Mouse (Mus musculus) hindbrain, embryonic 10.5 days (tissue): Measurements from ENCODE around the gene Tmem8. TPM values are rescaled to one million over a fixed set of nuclear protein-coding genes. Genes with fewer than 3 reads are reported as not detected.

Source experiments
- DNase-seq: peaks from one replicate; pipeline ENCODE4 v3.0.0-alpha.2; 2017; ENCODE audit warnings: low spot score
- H3K27ac ChIP-seq: fragments of 300-500 bp; sonication (generic); 2 replicates; pipeline ENCODE4 v1.5.1; 2016; ENCODE audit warnings: mild to moderate bottlenecking, moderate library complexity
- H3K27me3 ChIP-seq: fragments of 300-500 bp; sonication (generic); 2 replicates; pipeline ENCODE4 v1.6.1; 2016; ENCODE audit warnings: mild to moderate bottlenecking; ENCODE audit not compliant: poor library complexity, insufficient read depth, severe bottlenecking
- H3K36me3 ChIP-seq: fragments of 300-500 bp; sonication (generic); 2 replicates; pipeline ENCODE4 v1.6.1; 2016; ENCODE audit warnings: mild to moderate bottlenecking, moderate library complexity
- H3K4me1 ChIP-seq: fragments of 300-500 bp; sonication (generic); replicated peaks from 2 replicates; pipeline ENCODE4 v1.6.1; 2016; ENCODE audit warnings: mild to moderate bottlenecking
- H3K4me3 ChIP-seq: fragments of 300-500 bp; sonication (generic); 2 replicates; pipeline ENCODE4 v1.5.1; 2016; ENCODE audit warnings: mild to moderate bottlenecking, moderate library complexity
- H3K9me3 ChIP-seq: fragments of 300-500 bp; sonication (generic); 2 replicates; pipeline ENCODE4 v1.6.1; 2016; ENCODE audit warnings: mild to moderate bottlenecking, moderate library complexity
- WGBS: fragments of 180-500 bp; shearing (Covaris S2); methylation state at CpG from one replicate; pipeline ENCODE4 v1.1.7; 2016; 5-methylcytosine and 5-hydroxymethylcytosine counted together
- polyA plus RNA-seq: library from polyadenylated mRNA; unstranded; fragments of >200 nt; fragmentation: Nextera tagmentation; extraction: Ambion mirVana; gene quantifications from 2 replicates; pipeline ENCODE4 v1.2.1, GENCODE M21; 2016

Gene Tmem8
- polyA plus RNA-seq, result 1.8 and 1.9 TPM in 2 replicates

GRCm38 (mm10) chr17:26113181-26113948 is at the start of gene Tmem8:
Gene Tmem8 (plus strand): TSS chr17:26113299.
- H3K27me3 ChIP-seq, result peaks cover 81% of the 10 kb centered on the region
- H3K27ac ChIP-seq, result peak within 1 kb of the TSS; percentile 85
- H3K36me3 ChIP-seq, result no peaks in the 10 kb centered on the region
- under 1% methylated on average over 75 of the region's 75 CpGs for WGBS
- peaks cover 29% of the 10 kb centered on the region for H3K4me1 ChIP-seq
- H3K9me3 ChIP-seq, result no peaks in the 10 kb centered on the region
- DNase-seq, result peak; percentile 75
- H3K4me3 ChIP-seq, result peak within 1 kb of the TSS; percentile 80

GRCm38 (mm10) chr17:26064916-26065315 is 48.2 kb upstream of the Tmem8 start:
- Histone ChIP-seq H3K4me1 (peaks cover 50% of the 10 kb centered on the region), H3K36me3 (peaks cover 65% of the 10 kb centered on the region), H3K27ac (no peak overlapping the region)

GRCm38 (mm10) chr17:26066488-26067020 is 46.5 kb upstream of the Tmem8 start:
- DNase-seq, result no peak
- Histone ChIP-seq H3K27me3 (peaks cover 16% of the 10 kb centered on the region), H3K9me3 (no peaks in the 10 kb centered on the region), H3K36me3 (peaks cover 52% of the 10 kb centered on the region), H3K27ac (no peak overlapping the region), H3K4me3 (peak overlapping the region; percentile 97), H3K4me1 (peaks cover 52% of the 10 kb centered on the region)
- 91% methylated on average over 7 of the region's 7 CpGs for WGBS

More at GRCm38 (mm10) chr17:26064916-26065315, 48.2 kb upstream of the Tmem8 start:
- 78% methylated on average over 6 of the region's 6 CpGs for WGBS
- Histone ChIP-seq H3K27me3 (peaks cover under 1% of the 10 kb centered on the region; the same call in 1 of the 2 replicates), H3K9me3 (no peaks in the 10 kb centered on the region), H3K4me3 (no peak overlapping the region)
- no peak for DNase-seq

- H3K4me1 ChIP-seq, result peaks cover 52% of the 10 kb centered on the region
- peaks cover 24% of the 10 kb centered on the region for H3K27me3 ChIP-seq
- peaks cover 35% of the 10 kb centered on the region for H3K36me3 ChIP-seq
- no peaks in the 10 kb centered on the region for H3K9me3 ChIP-seq
- peak overlapping the region; percentile 97 for H3K4me3 ChIP-seq
- peak overlapping the region; percentile 95 for H3K27ac ChIP-seq
- peak; percentile 67 for DNase-seq
- under 1% methylated on average over 44 of the region's 44 CpGs for WGBS
These were observed 44.9 kb upstream of the Tmem8 start for GRCm38 (mm10) chr17:26068024-26068830.

GRCm38 (mm10) chr17:26068831-26069739 is 44.0 kb upstream of the Tmem8 start, which contains the start of gene Rab11fip3:
Gene Rab11fip3 (minus strand): TSS chr17:26069555.
- under 1% methylated on average over 94 of the region's 94 CpGs for WGBS
- peak within 1 kb of the TSS; percentile 95 for H3K27ac ChIP-seq
- peak; percentile 92 for DNase-seq
- peaks cover 24% of the 10 kb centered on the region for H3K27me3 ChIP-seq
- peaks cover 26% of the 10 kb centered on the region for H3K36me3 ChIP-seq
- peaks cover 51% of the 10 kb centered on the region for H3K4me1 ChIP-seq
- H3K4me3 ChIP-seq, result peak within 1 kb of the TSS; percentile 97
- no peaks in the 10 kb centered on the region for H3K9me3 ChIP-seq

- peak overlapping the region; percentile 97 for H3K4me3 ChIP-seq
- H3K27me3 ChIP-seq, result peaks cover 24% of the 10 kb centered on the region
- no peak overlapping the region for H3K27ac ChIP-seq
- peaks cover 41% of the 10 kb centered on the region for H3K4me1 ChIP-seq
- no peak for DNase-seq
- WGBS, result 46% methylated on average over 6 of the region's 6 CpGs
- H3K36me3 ChIP-seq, result peaks cover 16% of the 10 kb centered on the region
- H3K9me3 ChIP-seq, result no peaks in the 10 kb centered on the region
These were observed 43.0 kb upstream of the Tmem8 start for GRCm38 (mm10) chr17:26070136-26070535.

GRCm38 (mm10) chr17:26075246-26075645 is 37.9 kb upstream of the Tmem8 start:
- Histone ChIP-seq H3K4me3 (no peak overlapping the region), H3K27me3 (peaks cover 20% of the 10 kb centered on the region), H3K36me3 (no peaks in the 10 kb centered on the region), H3K27ac (no peak overlapping the region), H3K4me1 (no peaks in the 10 kb centered on the region), H3K9me3 (no peaks in the 10 kb centered on the region)
- WGBS, result 74% methylated on average over 3 of the region's 3 CpGs
- no peak for DNase-seq

- DNase-seq, result no peak
- no peaks in the 10 kb centered on the region for H3K9me3 ChIP-seq
These were observed 34.2 kb upstream of the Tmem8 start for GRCm38 (mm10) chr17:26078851-26079250.

GRCm38 (mm10) chr17:26080867-26081266 is 32.2 kb upstream of the Tmem8 start:
- DNase-seq, result no peak
- 53% methylated on average over 2 of the region's 2 CpGs for WGBS
- Histone ChIP-seq H3K36me3 (peaks cover 16% of the 10 kb centered on the region), H3K9me3 (no peaks in the 10 kb centered on the region), H3K27ac (no peak overlapping the region), H3K4me3 (no peak overlapping the region), H3K27me3 (no peaks in the 10 kb centered on the region), H3K4me1 (no peaks in the 10 kb centered on the region)

More at GRCm38 (mm10) chr17:26078851-26079250, 34.2 kb upstream of the Tmem8 start:
- peaks cover 15% of the 10 kb centered on the region for H3K36me3 ChIP-seq
- H3K4me1 ChIP-seq, result no peaks in the 10 kb centered on the region
- no peaks in the 10 kb centered on the region for H3K27me3 ChIP-seq
- no peak overlapping the region for H3K27ac ChIP-seq
- 83% methylated on average over 2 of the region's 2 CpGs for WGBS
- no peak overlapping the region for H3K4me3 ChIP-seq

- 0 out of 2 replicates have a peak, but pooled peaks cover 2% of the 10 kb centered on the region for H3K9me3 ChIP-seq
- DNase-seq, result no peak
- H3K27ac ChIP-seq, result no peak overlapping the region
- H3K4me3 ChIP-seq, result no peak overlapping the region
- H3K36me3 ChIP-seq, result peaks cover 21% of the 10 kb centered on the region
- 90% methylated on average over 9 of the region's 9 CpGs for WGBS
- H3K27me3 ChIP-seq, result no peaks in the 10 kb centered on the region
- H3K4me1 ChIP-seq, result peaks cover 8% of the 10 kb centered on the region
These were observed 26.0 kb upstream of the Tmem8 start for GRCm38 (mm10) chr17:26087059-26087564.

GRCm38 (mm10) chr17:26089905-26090632 is 23.0 kb upstream of the Tmem8 start, which contains the start of gene Decr2:
Gene Decr2 (minus strand): TSS chr17:26090337.
- peak; percentile 90 for DNase-seq
- WGBS, result 2% methylated on average over 32 of the region's 32 CpGs
- peak within 1 kb of the TSS; percentile 77 for H3K27ac ChIP-seq
- H3K4me3 ChIP-seq, result peak within 1 kb of the TSS; percentile 60
- peaks cover 21% of the 10 kb centered on the region for H3K4me1 ChIP-seq
- no peaks in the 10 kb centered on the region for H3K27me3 ChIP-seq
- H3K9me3 ChIP-seq, result 0 out of 2 replicates have a peak, but pooled peaks cover 4% of the 10 kb centered on the region
- H3K36me3 ChIP-seq, result peaks cover 32% of the 10 kb centered on the region
